Mouse (Mus musculus) urinary bladder, postnatal 14 days (tissue): ENCODE measurements around the gene Fhit.

ENCODE experiments used
- DNase-seq: peaks from one replicate; pipeline ENCODE4 v3.0.0; 2021; ENCODE audit warnings: low spot score

Fhit gene

DNA sequence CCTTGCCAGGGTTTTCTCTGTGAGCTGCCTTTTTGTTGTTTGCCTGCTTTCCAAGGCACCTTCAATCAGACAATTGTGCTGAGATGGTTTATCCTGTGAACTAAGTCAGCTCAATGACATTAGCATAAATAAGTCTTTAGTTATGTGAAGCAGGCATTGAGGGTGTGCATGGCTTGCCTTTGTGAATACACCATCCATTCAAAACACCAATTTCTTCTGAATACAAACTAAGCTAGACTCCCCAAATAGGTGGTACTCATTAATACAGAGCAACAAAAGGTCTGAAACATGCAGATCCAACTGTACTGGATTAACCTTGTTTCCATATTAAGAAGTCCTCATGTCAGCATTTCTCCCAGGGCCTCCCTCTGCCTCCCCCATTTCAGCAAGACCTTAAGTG lies 1561.6 kb downstream of the Fhit start:
- no peak for DNase-seq

DNA sequence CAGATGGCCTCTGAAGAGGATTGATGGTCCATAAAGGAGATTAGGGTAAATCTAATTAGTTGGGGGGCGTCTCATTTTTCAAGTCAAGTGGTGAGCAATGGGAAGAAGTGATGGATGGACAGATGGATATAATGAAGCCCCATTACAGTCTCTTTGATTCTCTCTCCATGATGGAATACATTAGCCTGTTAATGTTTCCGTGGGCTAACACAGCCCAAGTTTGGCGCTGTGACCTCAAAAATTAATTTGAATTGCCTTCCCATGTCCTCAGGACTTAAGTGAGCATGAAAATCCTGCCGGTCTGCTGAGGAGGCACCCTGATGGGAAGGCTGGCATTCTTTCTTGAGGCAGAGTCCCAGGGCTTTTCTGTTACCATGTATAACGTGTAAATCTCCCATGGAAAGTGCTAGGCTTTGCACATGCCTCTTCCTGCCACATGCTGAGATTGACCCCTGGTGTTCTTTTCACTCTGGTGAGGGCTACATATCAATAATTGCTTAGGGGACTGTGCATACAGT lies 1564.3 kb downstream of the Fhit start:
- DNase-seq: no peak

- DNase-seq: no peak
Measured at GRCm38 (mm10) chr14:9589121-9589520, 1572.7 kb downstream of the Fhit start.

- DNase-seq: no peak
Measured at GRCm38 (mm10) chr14:9587900-9588299, 1573.9 kb downstream of the Fhit start.

DNA sequence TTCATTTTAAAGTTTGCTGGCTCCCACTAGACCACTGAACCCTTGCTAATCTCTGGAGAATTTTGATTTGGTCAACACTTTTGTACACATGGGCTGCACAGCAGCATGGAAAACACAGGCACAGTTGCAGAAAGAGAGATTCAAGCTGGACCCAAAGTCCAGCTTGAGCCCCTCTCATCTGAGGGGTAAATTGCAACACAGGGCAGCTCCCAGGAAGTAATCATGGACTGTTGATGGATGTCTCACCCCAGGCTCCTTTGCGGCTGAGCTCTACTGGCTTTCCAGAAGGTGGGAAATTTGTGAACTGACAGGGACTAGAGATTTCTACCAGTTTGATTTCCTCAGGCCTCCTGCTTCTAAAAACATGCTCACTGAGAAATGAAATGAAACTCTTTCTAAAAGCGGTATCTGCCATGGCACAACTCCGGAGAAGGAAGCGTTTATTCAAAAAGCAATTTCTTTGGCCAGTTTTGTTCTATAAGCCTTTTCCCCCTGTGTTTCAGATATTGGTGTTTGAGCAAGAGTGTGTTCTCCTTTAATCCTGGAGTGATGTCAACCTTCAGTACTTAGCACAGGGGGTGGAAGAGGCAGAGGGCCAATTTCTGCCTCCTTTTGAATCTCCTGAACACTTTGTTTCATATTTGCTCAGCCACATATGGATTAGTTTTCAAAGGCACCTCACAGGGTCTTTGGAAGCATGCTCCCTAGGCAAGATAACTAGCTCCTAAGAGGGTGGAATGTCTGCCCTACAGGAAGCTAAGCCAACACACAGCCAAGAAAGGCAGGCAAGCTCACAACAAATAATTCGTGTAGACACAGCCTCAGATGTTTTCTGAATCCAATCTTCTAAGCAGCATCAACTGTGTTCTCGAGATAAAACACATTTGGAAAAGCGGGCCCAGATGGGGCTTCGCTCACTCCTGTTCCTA lies 1578.3 kb downstream of the Fhit start:
- DNase-seq: no peak

DNA sequence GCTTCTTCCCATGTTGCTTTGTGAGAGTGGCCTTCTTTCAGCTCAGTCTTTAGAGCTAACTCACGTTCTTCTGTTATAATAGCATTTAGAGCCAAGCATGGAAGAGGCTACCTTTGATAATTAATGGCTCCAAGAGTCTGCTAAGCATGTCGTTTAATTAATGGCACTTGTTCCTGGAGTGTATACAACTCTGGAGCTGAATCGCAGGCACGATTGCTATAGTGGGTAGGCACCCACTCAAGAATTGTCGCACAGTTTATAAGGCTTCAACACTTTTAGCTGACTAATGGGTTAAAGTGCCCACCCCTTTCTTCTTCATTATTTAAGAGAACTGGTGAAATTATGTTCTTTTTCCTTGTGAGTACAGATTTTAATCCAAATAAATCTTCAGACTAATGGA lies 1605.5 kb downstream of the Fhit start:
- DNase-seq: no peak

DNA sequence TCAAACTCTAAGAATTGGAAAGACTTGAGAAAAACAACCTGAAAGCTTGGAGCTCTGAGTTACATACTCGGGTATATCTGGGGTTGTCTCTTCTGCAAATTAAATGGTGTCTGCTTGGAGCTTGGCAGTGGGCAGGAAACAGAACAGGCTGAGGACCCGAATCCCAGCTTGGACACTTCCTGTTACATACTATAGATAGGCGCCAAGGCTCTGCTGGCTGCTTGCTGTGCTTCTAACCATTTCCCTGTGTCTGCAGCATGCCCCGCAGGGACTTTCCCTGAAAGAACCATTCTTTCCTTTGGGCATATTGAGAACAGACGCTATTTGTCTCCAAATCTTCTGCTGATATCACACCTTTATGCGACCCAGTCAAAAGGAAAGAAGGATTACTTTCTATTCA lies 1606.0 kb downstream of the Fhit start:
- DNase-seq: no peak

- no peak for DNase-seq
Measured at GRCm38 (mm10) chr14:9552149-9552548, 1609.7 kb downstream of the Fhit start.

DNA sequence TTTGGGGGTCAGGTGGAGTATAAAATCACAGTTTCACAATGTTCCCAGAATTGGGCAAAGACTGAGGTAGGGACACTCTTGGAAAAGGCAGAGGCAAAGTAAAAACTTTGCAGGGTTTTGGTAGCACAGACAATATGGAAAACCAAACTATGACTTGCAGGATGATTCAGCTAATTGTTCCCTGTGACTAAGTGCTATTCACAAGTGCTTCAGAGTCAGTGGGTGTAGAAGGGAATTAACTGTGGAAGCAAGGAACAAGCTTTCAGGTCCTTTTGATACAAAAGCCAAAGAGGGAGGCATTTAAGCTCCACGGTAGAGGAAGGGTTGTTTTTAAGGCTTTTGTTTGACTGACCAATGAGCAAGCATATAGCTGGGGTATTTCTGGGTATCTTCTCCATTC lies 1613.9 kb downstream of the Fhit start:
- no peak for DNase-seq

GRCm38 (mm10) chr14:9544364-9544763 lies 1617.5 kb downstream of the Fhit start:
- DNase-seq: no peak

DNA sequence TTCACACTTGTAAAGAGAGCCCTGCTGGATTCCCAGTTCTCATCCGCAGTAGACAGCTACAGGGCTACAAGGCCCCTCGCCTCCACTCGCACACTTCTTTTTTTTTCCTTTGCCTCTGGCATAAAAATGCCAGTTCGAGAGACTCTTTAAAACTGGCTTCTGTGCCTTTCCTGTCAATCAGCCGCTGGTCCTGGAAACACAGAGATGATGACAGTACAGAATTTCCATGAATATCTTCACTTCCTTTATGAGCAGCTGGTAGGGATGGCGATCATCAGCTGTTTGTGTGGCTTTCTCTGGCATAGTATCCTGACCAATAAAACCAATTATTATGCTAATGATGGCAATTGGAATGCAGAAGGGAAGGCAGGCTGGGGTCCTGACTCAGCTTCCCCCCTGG lies 1626.3 kb downstream of the Fhit start:
- DNase-seq: no peak

- DNase-seq: no peak
Measured at GRCm38 (mm10) chr14:9529247-9529646, 1632.6 kb downstream of the Fhit start.

GRCm38 (mm10) chr14:9526136-9526535 lies 1635.7 kb downstream of the Fhit start:
- DNase-seq: no peak

DNA sequence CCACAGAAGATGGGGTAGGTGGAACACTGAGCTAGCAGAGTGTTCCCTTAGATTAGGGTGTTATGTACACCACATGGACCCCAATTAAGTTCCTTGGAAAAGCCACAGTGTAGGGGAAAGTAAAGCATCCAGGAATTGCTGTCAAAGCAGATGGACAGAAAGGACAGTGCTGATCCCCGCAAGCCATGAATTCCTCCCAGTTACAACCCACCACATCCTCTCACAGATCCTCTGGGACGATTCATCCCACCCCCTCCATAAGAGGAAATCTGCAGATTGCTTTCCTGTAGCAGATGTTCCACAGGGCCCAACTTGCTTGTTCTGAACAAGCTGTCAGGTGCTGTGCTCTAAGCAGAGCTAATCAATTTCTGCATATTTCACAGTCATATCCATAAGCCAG lies 1644.2 kb downstream of the Fhit start:
- no peak for DNase-seq

- no peak for DNase-seq
Measured at GRCm38 (mm10) chr14:9509678-9510077, 1652.2 kb downstream of the Fhit start.
